Mouse (Mus musculus) R1 (cell line): ENCODE results near the gene Olfr893.

Experiments used
- DNase-seq: peaks from one replicate; pipeline ENCODE4 v3.0.0-alpha.2; 2018; ENCODE audit warnings: low read depth, low spot score

Gene Olfr893

GRCm38 (mm10) chr9:38208065-38208464 is at the start of gene Olfr893:
Olfr893 (plus strand) TSS chr9:38208365.
- DNase-seq = no peak

GRCm38 (mm10) chr9:38168341-38168740 is 39.8 kb upstream of the Olfr893 start:
- DNase-seq = peak; percentile 44

DNA sequence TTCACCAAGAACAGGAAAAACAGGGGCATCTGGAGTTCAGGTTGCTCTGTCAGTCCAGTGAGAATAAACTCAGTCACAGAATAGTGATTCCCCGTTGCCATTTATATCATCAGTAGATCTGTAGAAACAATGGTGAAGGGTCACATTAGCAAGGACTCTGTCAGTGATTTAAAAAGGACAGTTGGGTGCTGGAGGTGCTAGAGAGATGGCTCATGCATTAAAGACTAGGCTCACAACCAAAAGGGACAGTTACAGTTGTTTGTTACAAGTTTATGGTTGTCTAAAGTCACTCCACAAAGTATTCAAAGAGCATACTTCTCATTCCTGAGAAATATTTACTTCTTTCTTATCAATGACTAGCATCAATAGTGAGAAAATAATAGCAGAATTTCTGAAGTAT is 27.4 kb upstream of the Olfr893 start, which contains the start of gene Olfr891:
TSS of gene Olfr891 (minus strand) at position 101 of the 400 bp plus-strand sequence.
- no peak for DNase-seq

DNA sequence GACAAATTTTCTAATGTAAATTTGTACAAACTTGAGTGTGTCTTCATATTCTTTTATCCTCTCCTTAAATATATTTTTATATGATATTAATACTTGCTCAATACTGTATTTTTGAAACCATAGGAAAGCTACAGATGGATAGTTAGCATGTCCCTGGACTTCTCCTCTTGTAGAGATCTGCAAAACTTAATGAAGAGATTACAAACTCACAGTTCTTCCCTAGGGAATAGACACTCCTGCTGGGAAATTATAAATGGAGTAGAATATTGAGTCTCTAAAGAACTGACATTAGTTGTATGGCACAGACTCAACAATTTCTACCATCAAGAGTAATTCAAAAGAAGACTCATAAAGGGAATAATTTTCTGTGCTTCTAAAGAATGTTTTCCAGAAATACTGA is 9.6 kb downstream of the Olfr893 start, which contains the start of gene Olfr894:
TSS of gene Olfr894 (plus strand) at position 301 of the 400 bp plus-strand sequence.
- no peak for DNase-seq

GRCm38 (mm10) chr9:38252474-38252873 is 44.3 kb downstream of the Olfr893 start, which contains the start of gene Olfr143:
Olfr143 (plus strand) TSS chr9:38252774.
- DNase-seq = no peak
